Mouse (Mus musculus) neural tube, embryonic 12.5 days (tissue): ENCODE results near the gene Gm20388. TPM values are rescaled to one million over a fixed set of nuclear protein-coding genes. Genes with fewer than 3 reads are reported as not detected.

Experiments
- ATAC-seq: fragments of 200-750 bp; cut with Nextera tagmentation; 2 replicates; pipeline ENCODE4 v1.8.0; 2017; ENCODE audit warnings: low read depth, mild to moderate bottlenecking, moderate TSS enrichment, moderate library complexity; ENCODE audit not compliant: low FRiP score
- H3K27ac ChIP-seq: fragments of 300-500 bp; sonication (generic); 2 replicates; pipeline ENCODE4 v1.5.1; 2016
- H3K27me3 ChIP-seq: fragments of 300-500 bp; sonication (generic); replicated peaks from 2 replicates; pipeline ENCODE4 v1.6.1; 2016; ENCODE audit warnings: mild to moderate bottlenecking
- H3K36me3 ChIP-seq: fragments of 300-500 bp; sonication (generic); 2 replicates; pipeline ENCODE4 v1.6.1; 2016; ENCODE audit warnings: mild to moderate bottlenecking
- H3K4me1 ChIP-seq: fragments of 300-500 bp; sonication (generic); 2 replicates; pipeline ENCODE4 v1.6.1; 2016
- H3K4me2 ChIP-seq: fragments of 300-500 bp; sonication (generic); replicated peaks from 2 replicates; pipeline ENCODE4 v1.6.1; 2016; ENCODE audit warnings: mild to moderate bottlenecking
- H3K4me3 ChIP-seq: fragments of 300-500 bp; sonication (generic); 2 replicates; pipeline ENCODE4 v1.5.1; 2016
- H3K9ac ChIP-seq: fragments of 300-500 bp; sonication (generic); 2 replicates; pipeline ENCODE4 v1.6.1; 2016; ENCODE audit warnings: mild to moderate bottlenecking
- H3K9me3 ChIP-seq: fragments of 300-500 bp; sonication (generic); 2 replicates; pipeline ENCODE4 v1.6.1; 2016; ENCODE audit warnings: mild to moderate bottlenecking
- WGBS: fragments of 180-500 bp; shearing (Covaris S2); methylation state at CpG from one replicate; pipeline ENCODE4 v1.1.7; 2016; 5-methylcytosine and 5-hydroxymethylcytosine counted together
- polyA plus RNA-seq: library from polyadenylated mRNA; unstranded; fragments of >200 nt; fragmentation: Nextera tagmentation; extraction: Ambion mirVana; gene quantifications from 2 replicates; pipeline ENCODE4 v1.2.1, GENCODE M21; 2016

Gm20388 gene
- polyA plus RNA-seq, 1 experiment from 2014 or later, result not detected

DNA sequence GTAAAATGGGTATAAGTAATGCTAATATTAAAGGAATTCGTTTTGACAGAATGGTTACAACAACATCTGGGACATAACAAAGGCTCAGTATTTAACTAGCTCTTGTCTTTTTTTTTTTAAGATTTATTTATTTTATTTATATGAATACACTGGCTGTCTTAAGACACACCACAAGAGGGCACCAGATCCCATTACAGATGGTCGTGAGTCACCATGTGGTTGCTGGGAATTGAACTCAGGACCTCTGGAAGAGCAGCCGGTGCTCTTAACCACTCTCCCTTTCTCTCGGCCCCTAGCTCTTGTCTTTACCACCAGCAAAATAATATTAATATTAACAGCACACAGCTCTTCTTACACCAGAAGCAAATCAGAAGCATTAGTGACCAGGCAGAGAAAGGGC lies 3742.0 kb downstream of the Gm20388 start:
- H3K4me3 ChIP-seq, result no peak overlapping the region
- H3K36me3 ChIP-seq, result peaks cover 15% of the 10 kb centered on the region
- ATAC-seq, result no peak
- no peaks in the 10 kb centered on the region for H3K9me3 ChIP-seq
- WGBS, result 67% methylated on average over 4 of the region's 4 CpGs
- peak overlapping the region; percentile 67; the same call in 1 of the 2 replicates for H3K4me2 ChIP-seq
- no peaks in the 10 kb centered on the region for H3K27me3 ChIP-seq
- H3K4me1 ChIP-seq, result peaks cover 20% of the 10 kb centered on the region
- H3K27ac ChIP-seq, result no peak overlapping the region
- H3K9ac ChIP-seq, result no peak overlapping the region

DNA sequence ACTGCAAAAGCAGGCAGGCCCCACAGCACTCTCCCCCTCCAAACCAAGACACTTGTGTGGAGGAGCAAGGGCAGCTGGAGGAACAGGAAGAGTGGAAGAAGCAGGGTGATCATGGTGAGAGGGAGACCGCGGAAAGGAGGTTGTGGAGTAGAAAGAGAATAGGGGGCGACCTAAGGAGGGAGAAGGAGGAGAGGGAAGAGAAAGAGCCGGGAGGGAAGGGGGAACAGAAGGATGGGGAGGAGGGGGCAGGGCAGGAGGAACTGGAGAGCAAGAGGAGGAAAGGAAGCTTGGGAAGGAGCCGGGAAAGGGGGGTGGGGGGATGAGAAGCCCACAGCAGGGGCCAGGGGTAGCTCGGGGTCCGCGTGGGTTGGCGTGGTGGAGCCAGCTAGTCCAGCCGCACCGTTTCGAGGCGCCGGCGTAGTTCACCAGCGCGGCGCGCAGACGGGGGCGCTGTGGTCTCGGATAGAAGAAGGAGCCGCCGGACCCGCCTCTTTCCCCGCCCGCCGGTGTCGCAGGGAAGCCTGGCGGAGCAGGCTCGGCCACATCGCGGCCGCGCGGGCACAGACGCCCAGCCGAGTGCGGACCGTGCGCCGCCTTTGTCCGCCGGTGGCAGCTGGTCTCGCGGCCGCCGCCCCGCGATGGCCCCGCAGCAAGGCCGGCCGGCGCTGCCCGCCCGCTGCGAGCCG lies 3742.8 kb downstream of the Gm20388 start, which contains the start of gene Rhou:
Gene Rhou, plus strand, starts transcription at position 622 of the 686 bp plus-strand sequence.
- peak within 1 kb of the TSS; percentile 67 for H3K4me2 ChIP-seq
- WGBS, result under 1% methylated on average over 54 of the region's 58 CpGs

DNA sequence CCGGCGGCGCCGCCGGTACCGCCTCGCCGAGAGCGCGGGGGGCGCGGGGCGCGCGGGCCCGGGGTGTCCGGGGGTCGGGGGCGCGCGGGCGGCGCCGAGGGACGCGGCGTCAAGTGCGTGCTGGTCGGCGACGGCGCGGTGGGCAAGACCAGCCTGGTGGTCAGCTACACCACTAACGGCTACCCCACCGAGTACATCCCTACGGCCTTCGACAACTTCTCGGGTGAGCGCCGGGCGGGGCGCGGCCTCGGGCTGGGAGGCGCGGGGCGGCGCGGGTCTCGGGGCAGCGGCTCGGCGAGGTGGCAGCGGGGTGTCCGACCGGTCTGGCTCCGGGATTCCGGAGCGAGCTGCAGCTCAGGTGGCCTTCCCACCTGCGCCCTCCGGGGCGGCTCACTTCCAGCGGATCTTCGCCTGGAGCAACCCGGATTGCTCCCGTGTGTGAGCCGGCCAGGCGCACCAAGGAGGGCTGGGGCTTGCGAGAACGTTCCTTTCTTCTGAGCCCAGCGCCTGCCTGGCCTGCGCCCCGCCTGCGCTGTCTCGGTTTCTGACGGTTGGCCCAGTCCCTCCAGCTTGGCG lies 3743.4 kb downstream of the Gm20388 start:
- Histone ChIP-seq H3K9me3 (no peaks in the 10 kb centered on the region), H3K27me3 (no peaks in the 10 kb centered on the region), H3K9ac (peak overlapping the region; percentile 91), H3K36me3 (peaks cover 30% of the 10 kb centered on the region), H3K27ac (peak overlapping the region; percentile 74), H3K4me1 (peaks cover 20% of the 10 kb centered on the region), H3K4me3 (peak overlapping the region; percentile 67), H3K4me2 (peak overlapping the region; percentile 67)
- peak; percentile 70 for ATAC-seq
- WGBS, result under 1% methylated on average over 63 of the region's 77 CpGs

More for the DNA sequence above, 3742.8 kb downstream of the Gm20388 start, which contains the start of gene Rhou:
- H3K36me3 ChIP-seq, result peaks cover 23% of the 10 kb centered on the region
- no peaks in the 10 kb centered on the region for H3K9me3 ChIP-seq
- peak within 1 kb of the TSS; percentile 74 for H3K27ac ChIP-seq
- peaks cover 20% of the 10 kb centered on the region for H3K4me1 ChIP-seq
- peak within 1 kb of the TSS; percentile 67 for H3K4me3 ChIP-seq
- H3K27me3 ChIP-seq, result no peaks in the 10 kb centered on the region
- ATAC-seq, result peak; percentile 88
- peak within 1 kb of the TSS; percentile 91 for H3K9ac ChIP-seq

DNA sequence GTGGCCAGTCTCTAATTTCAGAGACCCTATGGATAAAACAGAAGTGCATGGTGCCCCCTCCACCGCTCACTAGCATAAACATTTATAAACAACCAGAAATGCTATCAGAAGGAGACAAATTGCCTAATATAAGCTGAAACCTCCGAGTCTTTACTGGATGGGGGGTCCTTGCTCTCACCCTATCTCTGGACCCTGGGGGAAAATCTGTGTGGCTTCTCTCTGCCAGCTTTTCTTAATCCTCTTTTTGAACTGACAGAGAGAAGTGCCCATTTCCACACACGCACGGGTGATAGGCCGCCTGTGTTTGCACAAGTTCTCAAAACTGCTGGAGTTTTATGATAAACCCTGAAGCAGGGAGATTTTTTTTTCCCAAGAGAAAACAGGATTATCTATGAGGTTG lies 3744.1 kb downstream of the Gm20388 start:
- Histone ChIP-seq H3K27me3 (no peaks in the 10 kb centered on the region), H3K36me3 (peaks cover 30% of the 10 kb centered on the region), H3K4me1 (peaks cover 20% of the 10 kb centered on the region), H3K4me3 (peak overlapping the region; percentile 67), H3K9me3 (no peaks in the 10 kb centered on the region), H3K9ac (peak overlapping the region; percentile 91), H3K27ac (no peak overlapping the region), H3K4me2 (peak overlapping the region; percentile 67)
- no peak for ATAC-seq
- 7% methylated on average over 5 of the region's 5 CpGs for WGBS

DNA sequence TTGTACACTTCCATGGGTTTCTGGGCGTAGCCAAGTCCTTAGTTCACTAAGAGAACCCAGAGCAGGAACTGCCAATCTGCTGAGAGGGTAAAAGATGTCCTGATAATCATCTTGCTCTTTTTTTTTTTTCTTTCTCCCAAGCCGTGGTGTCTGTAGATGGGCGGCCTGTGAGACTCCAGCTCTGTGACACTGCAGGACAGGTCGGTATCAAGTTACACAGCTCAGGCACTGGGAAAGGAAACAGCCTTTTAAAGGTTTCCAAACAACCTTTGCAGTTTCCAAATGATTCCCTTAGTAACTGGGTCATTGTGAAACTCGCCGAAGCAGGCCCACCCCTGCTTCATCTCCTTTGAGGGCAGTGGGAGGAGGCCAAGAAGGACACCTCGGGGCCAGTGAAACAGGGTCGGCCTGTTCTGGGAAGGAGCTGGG lies 3744.7 kb downstream of the Gm20388 start:
- Histone ChIP-seq H3K4me2 (peak overlapping the region; percentile 67), H3K36me3 (peaks cover 33% of the 10 kb centered on the region), H3K4me3 (peak overlapping the region; percentile 67), H3K9me3 (no peaks in the 10 kb centered on the region), H3K27me3 (no peaks in the 10 kb centered on the region), H3K9ac (peak overlapping the region; percentile 91), H3K27ac (no peak overlapping the region), H3K4me1 (peaks cover 20% of the 10 kb centered on the region)
- ATAC-seq, result no peak
- 5% methylated on average over 8 of the region's 8 CpGs for WGBS

DNA sequence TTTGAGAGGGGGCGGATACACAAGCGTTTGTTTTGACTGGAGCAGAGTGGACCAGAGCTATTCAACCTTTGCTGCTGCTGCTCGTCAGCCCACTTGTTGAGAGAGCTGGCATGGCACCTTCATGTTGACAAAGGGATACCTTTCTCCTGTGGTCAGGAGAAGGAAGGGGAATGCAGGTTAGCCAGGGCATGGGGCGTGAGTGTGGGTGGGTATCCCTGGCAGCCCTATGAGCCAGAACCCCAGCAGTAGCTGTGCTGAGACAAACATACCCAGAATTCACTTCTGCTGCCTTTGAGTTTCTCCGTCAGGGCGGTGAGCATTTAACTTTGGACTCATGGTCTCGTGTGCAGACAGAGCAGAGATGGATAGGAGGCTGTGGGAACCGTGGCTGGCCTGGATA lies 3747.2 kb downstream of the Gm20388 start:
- H3K27me3 ChIP-seq, result no peaks in the 10 kb centered on the region
- H3K36me3 ChIP-seq, result peaks cover 54% of the 10 kb centered on the region
- H3K27ac ChIP-seq, result no peak overlapping the region
- 92% methylated on average over 8 of the region's 8 CpGs for WGBS
- peaks cover 20% of the 10 kb centered on the region for H3K4me1 ChIP-seq
- ATAC-seq, result no peak
- no peak overlapping the region for H3K9ac ChIP-seq
- H3K4me3 ChIP-seq, result no peak overlapping the region
- no peaks in the 10 kb centered on the region for H3K9me3 ChIP-seq
- H3K4me2 ChIP-seq, result no peak overlapping the region

DNA sequence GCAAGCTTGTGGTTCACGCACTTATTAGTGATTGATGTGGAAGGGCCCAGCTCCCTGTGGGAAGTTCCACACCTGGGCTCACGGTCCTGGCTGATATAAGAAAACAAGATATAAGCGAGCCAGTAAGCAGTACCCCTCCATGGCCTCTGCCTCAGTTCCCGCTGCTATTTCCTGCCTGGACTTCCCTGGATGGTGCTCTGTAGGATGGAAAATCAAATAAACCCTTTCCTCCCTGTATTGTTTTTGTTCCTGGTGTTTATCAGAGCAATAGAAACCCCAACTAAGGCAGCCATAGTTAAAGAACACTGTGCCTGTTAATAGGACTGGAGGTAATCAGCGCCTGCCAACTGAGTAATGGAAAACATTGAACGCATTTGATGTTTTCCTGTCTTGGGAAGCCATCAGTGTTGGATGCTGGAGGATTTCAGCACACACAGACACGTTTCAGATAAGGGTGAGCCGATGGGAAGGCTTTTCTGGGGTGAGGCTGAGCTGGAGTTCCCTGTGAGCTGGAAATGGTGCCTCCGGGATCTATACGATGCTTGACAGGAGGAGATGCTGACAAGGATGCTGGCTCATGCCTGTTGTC lies 3748.9 kb downstream of the Gm20388 start:
- no peak overlapping the region for H3K9ac ChIP-seq
- no peak overlapping the region for H3K4me2 ChIP-seq
- H3K4me1 ChIP-seq, result peaks cover 14% of the 10 kb centered on the region
- WGBS, result 83% methylated on average over 10 of the region's 10 CpGs
- ATAC-seq, result no peak
- H3K9me3 ChIP-seq, result no peaks in the 10 kb centered on the region
- H3K36me3 ChIP-seq, result peaks cover 68% of the 10 kb centered on the region
- H3K4me3 ChIP-seq, result no peak overlapping the region
- H3K27ac ChIP-seq, result no peak overlapping the region
- no peaks in the 10 kb centered on the region for H3K27me3 ChIP-seq

DNA sequence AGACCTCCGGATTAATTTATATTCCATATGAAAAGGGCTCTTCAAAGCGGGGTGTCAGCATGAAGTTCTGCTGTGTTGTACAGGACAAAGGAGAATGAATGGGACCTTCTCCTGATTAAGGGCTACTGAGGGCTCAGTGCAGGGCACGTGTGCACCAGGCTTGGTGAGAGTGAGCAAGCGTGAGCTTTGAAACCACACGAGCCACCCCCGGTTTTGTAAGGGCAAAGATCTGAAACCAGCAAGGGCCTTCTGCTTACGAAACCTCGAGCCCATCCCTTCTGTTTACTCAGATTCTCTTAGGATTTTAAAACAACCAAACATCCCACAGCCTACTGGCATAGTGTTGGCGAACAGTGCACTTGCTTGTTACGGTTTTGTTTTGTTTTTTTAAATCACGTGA lies 3750.9 kb downstream of the Gm20388 start:
- ATAC-seq, result no peak
- peaks cover 64% of the 10 kb centered on the region for H3K36me3 ChIP-seq
- no peak overlapping the region for H3K9ac ChIP-seq
- no peak overlapping the region for H3K4me3 ChIP-seq
- H3K9me3 ChIP-seq, result no peaks in the 10 kb centered on the region
- WGBS, result 90% methylated on average over 11 of the region's 11 CpGs
- no peaks in the 10 kb centered on the region for H3K27me3 ChIP-seq
- H3K4me1 ChIP-seq, result no peaks in the 10 kb centered on the region; the same call in 1 of the 2 replicates
- no peak overlapping the region for H3K4me2 ChIP-seq
- no peak overlapping the region for H3K27ac ChIP-seq

DNA sequence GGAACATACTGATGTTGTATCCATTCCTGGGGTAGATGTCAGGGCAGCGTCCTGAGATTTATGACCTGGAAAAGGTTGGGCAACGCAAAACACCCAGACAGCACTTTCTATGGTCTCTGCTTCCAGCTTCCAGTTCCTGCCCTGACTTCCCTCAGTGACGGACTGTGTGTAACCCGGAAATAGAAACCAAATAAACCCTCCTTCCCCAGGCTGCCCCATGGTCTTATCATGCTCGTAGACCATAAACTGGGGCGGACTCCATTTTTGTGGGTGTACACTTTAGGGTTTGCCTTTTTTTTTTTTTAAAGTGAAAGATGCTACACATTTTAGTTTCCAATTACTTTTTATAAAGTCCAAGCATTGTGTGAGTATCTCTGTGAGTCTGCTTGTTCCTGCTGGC lies 3754.9 kb downstream of the Gm20388 start:
- peaks cover 33% of the 10 kb centered on the region for H3K36me3 ChIP-seq
- no peak for ATAC-seq
- H3K9me3 ChIP-seq, result no peaks in the 10 kb centered on the region
- no peak overlapping the region for H3K4me3 ChIP-seq
- no peaks in the 10 kb centered on the region for H3K27me3 ChIP-seq
- WGBS, result 89% methylated on average over 6 of the region's 6 CpGs
- no peak overlapping the region for H3K27ac ChIP-seq
- H3K4me1 ChIP-seq, result 0 out of 2 replicates have a peak, but pooled peaks cover 4% of the 10 kb centered on the region
- H3K9ac ChIP-seq, result no peak overlapping the region
- H3K4me2 ChIP-seq, result no peak overlapping the region

DNA sequence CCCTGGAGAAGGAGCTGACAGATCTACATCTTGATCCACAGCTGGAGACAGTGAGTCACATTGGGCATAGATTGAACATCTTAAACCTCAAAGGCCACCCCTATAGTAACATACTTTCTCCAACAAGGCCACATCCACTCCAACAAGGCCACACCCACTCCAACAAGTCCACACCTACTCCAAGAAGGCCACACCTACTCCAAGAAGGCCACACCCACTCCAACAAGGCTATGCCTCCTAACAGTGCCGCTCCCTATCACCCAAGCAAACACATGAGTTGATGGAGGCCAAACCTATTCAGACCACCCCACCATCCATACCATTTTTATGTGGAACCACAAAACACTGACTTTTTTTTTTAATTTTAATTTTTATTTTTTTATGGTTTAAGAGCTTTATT lies 3756.2 kb downstream of the Gm20388 start:
- Histone ChIP-seq H3K9me3 (no peaks in the 10 kb centered on the region), H3K9ac (no peak overlapping the region), H3K4me1 (0 out of 2 replicates have a peak, but pooled peaks cover 4% of the 10 kb centered on the region), H3K4me2 (no peak overlapping the region), H3K27ac (no peak overlapping the region), H3K36me3 (peaks cover 21% of the 10 kb centered on the region), H3K27me3 (no peaks in the 10 kb centered on the region), H3K4me3 (no peak overlapping the region)
- WGBS, result 89% methylated on average over 1 of the region's 1 CpGs
- no peak for ATAC-seq

DNA sequence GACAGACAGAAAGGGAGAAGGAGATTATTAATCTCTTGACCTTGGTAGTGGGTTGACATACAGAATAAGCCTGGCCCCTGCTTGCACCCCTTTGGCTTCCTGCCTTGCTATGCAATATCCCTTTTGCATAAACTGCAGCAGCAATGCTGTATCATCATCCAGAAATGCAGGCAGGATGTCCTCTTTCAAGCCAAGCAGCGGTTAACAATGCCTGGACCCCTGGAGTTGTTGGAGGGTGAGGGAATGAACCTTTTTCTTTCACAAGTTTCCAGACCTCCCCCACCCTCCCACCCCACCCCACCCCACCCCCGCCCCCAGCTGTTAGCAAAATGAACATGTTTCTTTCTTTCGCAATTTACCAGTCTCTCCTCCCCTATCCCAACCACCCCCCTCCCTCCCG lies 3758.0 kb downstream of the Gm20388 start:
- Histone ChIP-seq H3K9ac (no peak overlapping the region), H3K4me3 (no peak overlapping the region), H3K9me3 (no peaks in the 10 kb centered on the region), H3K27ac (no peak overlapping the region), H3K4me2 (no peak overlapping the region), H3K36me3 (peaks cover 7% of the 10 kb centered on the region; the same call in 1 of the 2 replicates), H3K27me3 (no peaks in the 10 kb centered on the region), H3K4me1 (0 out of 2 replicates have a peak, but pooled peaks cover 4% of the 10 kb centered on the region)
- 19% methylated on average over 4 of the region's 4 CpGs for WGBS
- no peak for ATAC-seq

DNA sequence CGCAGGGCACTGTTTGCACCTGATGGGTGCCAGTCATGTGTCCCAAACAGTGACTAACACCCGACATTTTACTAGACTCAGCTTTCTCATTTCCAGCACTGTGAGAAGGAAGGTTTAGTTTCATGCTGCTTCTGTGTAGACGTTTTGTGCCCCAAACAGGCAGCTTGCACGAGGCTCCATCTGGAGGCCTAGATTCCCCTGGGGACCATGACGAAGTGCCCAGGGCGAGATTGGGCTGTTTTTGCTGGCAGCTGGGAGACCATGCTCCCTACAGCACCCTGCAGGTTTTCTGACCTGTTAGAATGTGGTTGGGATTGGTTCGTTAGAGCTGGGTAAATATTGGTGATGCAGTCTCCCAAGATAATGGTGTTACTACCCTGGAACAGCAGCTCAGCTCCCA lies 3760.1 kb downstream of the Gm20388 start:
- Histone ChIP-seq H3K9ac (no peak overlapping the region), H3K4me2 (no peak overlapping the region), H3K9me3 (no peaks in the 10 kb centered on the region), H3K27me3 (no peaks in the 10 kb centered on the region), H3K4me1 (0 out of 2 replicates have a peak, but pooled peaks cover 4% of the 10 kb centered on the region), H3K27ac (no peak overlapping the region), H3K36me3 (no peaks in the 10 kb centered on the region), H3K4me3 (no peak overlapping the region)
- no peak for ATAC-seq
- WGBS, result 61% methylated on average over 7 of the region's 7 CpGs
